Mouse (Mus musculus) MEL (cell line): ENCODE measurements around the gene Sbp. TPM values are rescaled to one million over a fixed set of nuclear protein-coding genes. Genes with fewer than 3 reads are reported as not detected.

Experiments
- DNase-seq: peaks from one replicate; pipeline ENCODE4 v3.0.0; 2011; ENCODE audit warnings: low read depth, low spot score
- H3K27ac ChIP-seq: 2 replicates; pipeline ENCODE4 v1.5.1; 2012; ENCODE audit warnings: low read depth, mild to moderate bottlenecking, control low read depth, low read length, moderate library complexity; ENCODE audit not compliant: control insufficient read depth
- H3K27me3 ChIP-seq, 2 experiments: fragments of 150-350 bp in 1 of 2; sonication (generic) in 1 of 2; 2 replicates each; pipeline ENCODE4 v1.6.1; 2012; ENCODE audit warnings: low read length in 2 of 2, mild to moderate bottlenecking in 2 of 2, improper control_type of control experiment in 1 of 2, moderate library complexity in 1 of 2; ENCODE audit not compliant: insufficient read depth in 2 of 2, control insufficient read depth in 1 of 2
- H3K36me3 ChIP-seq, 2 experiments: 2 replicates each; pipeline ENCODE4 v1.6.1; 2012 to 2014; ENCODE audit warnings: low read length in 2 of 2, improper control_type of control experiment in 1 of 2, inconsistent platforms in 1 of 2, mild to moderate bottlenecking in 1 of 2; ENCODE audit not compliant: insufficient read depth in 2 of 2, control insufficient read depth in 1 of 2
- H3K4me1 ChIP-seq, 2 experiments: fragments of 150-350 bp in 1 of 2; sonication (generic) in 1 of 2; 2 replicates each; pipeline ENCODE4 v1.6.1; 2012; ENCODE audit warnings: low read length in 2 of 2, improper control_type of control experiment in 1 of 2, mild to moderate bottlenecking in 1 of 2; ENCODE audit not compliant: insufficient read depth in 2 of 2, control insufficient read depth in 1 of 2
- H3K4me3 ChIP-seq, 2 experiments: fragments of 150-350 bp in 1 of 2; sonication (generic) in 1 of 2; 2 replicates each; pipeline ENCODE4 v1.5.1; 2012; ENCODE audit warnings: low read depth in 2 of 2, low read length in 2 of 2, mild to moderate bottlenecking in 2 of 2, moderate library complexity in 2 of 2, control low read depth in 1 of 2, improper control_type of control experiment in 1 of 2; ENCODE audit not compliant: control insufficient read depth in 1 of 2, insufficient read depth in 1 of 2
- H3K79me2 ChIP-seq: 2 replicates; pipeline ENCODE4 v1.6.1; 2012; ENCODE audit warnings: mild to moderate bottlenecking, low read length, moderate library complexity; ENCODE audit not compliant: control insufficient read depth, poor library complexity, insufficient read depth
- H3K9ac ChIP-seq: 2 replicates; pipeline ENCODE4 v1.6.1; 2012; ENCODE audit warnings: low read depth, mild to moderate bottlenecking, control low read depth, low read length, moderate library complexity; ENCODE audit not compliant: control insufficient read depth, poor library complexity, severe bottlenecking
- H3K9me3 ChIP-seq: fragments of 150-350 bp; sonication (generic); replicated peaks from 2 replicates; pipeline ENCODE4 v1.6.1; 2012; ENCODE audit warnings: mild to moderate bottlenecking, low read length, improper control_type of control experiment, moderate library complexity; ENCODE audit not compliant: insufficient read depth
- BHLHE40 ChIP-seq: IDR thresholded peaks from 2 replicates; pipeline ENCODE4 v1.6.1; 2012; ENCODE audit warnings: low read depth, mild to moderate bottlenecking, inconsistent platforms, low read length, improper control_type of control experiment, borderline replicate concordance
- CHD1 ChIP-seq: IDR thresholded peaks from 2 replicates; pipeline ENCODE4 v1.6.1; 2012; ENCODE audit warnings: low read depth, mild to moderate bottlenecking, inconsistent platforms, low read length, improper control_type of control experiment
- CTCF ChIP-seq, 3 experiments: IDR thresholded peaks in 2 of 3; conservative IDR thresholded peaks in 1 of 3; 2 replicates each; pipeline ENCODE4 v1.5.1; 2011 to 2012; ENCODE audit warnings: low read length in 3 of 3, low read depth in 2 of 3, mild to moderate bottlenecking in 2 of 3, improper control_type of control experiment in 1 of 3, inconsistent platforms in 1 of 3, mixed read lengths in 1 of 3, moderate library complexity in 1 of 3; ENCODE audit not compliant: control insufficient read depth in 1 of 3, insufficient read depth in 1 of 3, poor library complexity in 1 of 3, severe bottlenecking in 1 of 3
- E2F4 ChIP-seq: IDR thresholded peaks from 2 replicates; pipeline ENCODE4 v1.6.1; 2011; ENCODE audit warnings: low read depth, low read length, improper control_type of control experiment, borderline replicate concordance
- ETS1 ChIP-seq: IDR thresholded peaks from 2 replicates; pipeline ENCODE4 v1.6.1; 2012; ENCODE audit warnings: low read depth, mild to moderate bottlenecking, inconsistent platforms, low read length, improper control_type of control experiment, moderate library complexity
- HCFC1 ChIP-seq: IDR thresholded peaks from 2 replicates; pipeline ENCODE4 v1.6.1; 2012; ENCODE audit warnings: low read depth, mild to moderate bottlenecking, inconsistent platforms, low read length, improper control_type of control experiment, moderate library complexity
- JUND ChIP-seq: IDR thresholded peaks from 2 replicates; pipeline ENCODE4 v1.6.1; 2011; ENCODE audit warnings: low read depth, mild to moderate bottlenecking, improper control_type of control experiment, low read length
- KAT2A ChIP-seq: conservative IDR thresholded peaks from 2 replicates; pipeline ENCODE4 v1.6.1; 2012; ENCODE audit warnings: low read depth, low read length, improper control_type of control experiment, inconsistent platforms
- MAZ ChIP-seq: IDR thresholded peaks from 2 replicates; pipeline ENCODE4 v1.6.1; 2012; ENCODE audit warnings: low read depth, mild to moderate bottlenecking, inconsistent platforms, low read length, improper control_type of control experiment
- MEF2A ChIP-seq: IDR thresholded peaks from 2 replicates; pipeline ENCODE4 v1.6.1; 2014; ENCODE audit warnings: low read depth, mild to moderate bottlenecking, inconsistent platforms, low read length, improper control_type of control experiment; ENCODE audit not compliant: poor library complexity, insufficient replicate concordance, severe bottlenecking; ENCODE audit errors: extremely low read depth
- MYB ChIP-seq: IDR thresholded peaks from 2 replicates; pipeline ENCODE4 v1.6.1; 2011; ENCODE audit warnings: mild to moderate bottlenecking, low read depth, low read length, improper control_type of control experiment
- NELFE ChIP-seq: IDR thresholded peaks from 2 replicates; pipeline ENCODE4 v1.6.1; 2011; ENCODE audit warnings: low read depth, low read length, improper control_type of control experiment
- POLR2A ChIP-seq, 2 experiments: IDR thresholded peaks; 2 replicates each; pipeline ENCODE4 v1.6.1; 2011 to 2012; ENCODE audit warnings: low read length in 2 of 2, mild to moderate bottlenecking in 2 of 2, control low read depth in 1 of 2, improper control_type of control experiment in 1 of 2, low read depth in 1 of 2, moderate library complexity in 1 of 2; ENCODE audit not compliant: control insufficient read depth in 1 of 2, insufficient read depth in 1 of 2, poor library complexity in 1 of 2
- POLR2AphosphoS2 ChIP-seq: IDR thresholded peaks from 2 replicates; pipeline ENCODE4 v1.6.1; 2011; ENCODE audit warnings: low read length, improper control_type of control experiment
- RAD21 ChIP-seq: IDR thresholded peaks from 2 replicates; pipeline ENCODE4 v1.6.1; 2011; ENCODE audit warnings: mild to moderate bottlenecking, low read depth, low read length, improper control_type of control experiment
- RCOR1 ChIP-seq: IDR thresholded peaks from 2 replicates; pipeline ENCODE4 v1.6.1; 2012; ENCODE audit warnings: low read depth, mild to moderate bottlenecking, inconsistent platforms, low read length, improper control_type of control experiment
- SMC3 ChIP-seq: IDR thresholded peaks from 2 replicates; pipeline ENCODE4 v1.6.1; 2011; ENCODE audit warnings: low read depth, low read length, improper control_type of control experiment
- UBTF ChIP-seq: IDR thresholded peaks from 2 replicates; pipeline ENCODE4 v1.6.1; 2012; ENCODE audit warnings: low read depth, mild to moderate bottlenecking, inconsistent platforms, low read length, improper control_type of control experiment, moderate library complexity, borderline replicate concordance; ENCODE audit not compliant: insufficient read depth
- ZKSCAN1 ChIP-seq: IDR thresholded peaks from 2 replicates; pipeline ENCODE4 v1.6.1; 2012; ENCODE audit warnings: low read depth, mild to moderate bottlenecking, inconsistent platforms, low read length, improper control_type of control experiment, moderate library complexity
- ZMIZ1 ChIP-seq: IDR thresholded peaks from 2 replicates; pipeline ENCODE4 v1.6.1; 2012; ENCODE audit warnings: low read depth, mild to moderate bottlenecking, inconsistent platforms, low read length, improper control_type of control experiment, moderate library complexity
- polyA plus RNA-seq, 2 experiments: library from polyadenylated mRNA; stranded (reverse) in 1 of 2; unstranded in 1 of 2; fragments of >175 nt in 1 of 2; fragments of >200 nt in 1 of 2; gene quantifications; 2 replicates each; pipeline versions ENCODE4 v1.2.1 to v1.2.4; 2012; ENCODE audit warnings: low replicate concordance in 2 of 2, low read depth in 1 of 2; ENCODE audit not compliant: insufficient read length in 2 of 2, insufficient read depth in 1 of 2, missing spikeins in 1 of 2
- total RNA-seq: library from RNA; depleted of rRNA; stranded (reverse); fragments of 300-350 nt; gene quantifications from 2 replicates; pipeline ENCODE4 v1.2.3, GENCODE M21; 2012; rRNA removed

The Sbp gene
- total and polyA plus RNA-seq, 3 experiments: not detected

GRCm38 (mm10) chr17:23993559-23994428 is 52.3 kb downstream of the Sbp start (continued):
- TF ChIP-seq ZKSCAN1 (no peak), CTCF (IDR thresholded peaks at IDR 0.05 in 2 of 3, conservative IDR thresholded peaks at IDR 0.05 in 1 of 3; ENCODE audit: control insufficient read depth in 1 of 3, insufficient read depth in 1 of 3, low read depth in 2 of 3, low read length in 3 of 3, poor library complexity in 1 of 3, severe bottlenecking in 1 of 3) (peak; percentile 47 to 90 (median 86)), MAZ (peak; percentile 68; the same call in 1 of the 2 replicates), SMC3 (peak; percentile 51)

- Histone ChIP-seq H3K9ac (no peak overlapping the region), H3K27me3 (peaks cover 0 to 5% of the 10 kb centered on the region in 2 experiments; a peak in 2 of 4 replicates), H3K27ac (no peak overlapping the region), H3K4me3 (no peak overlapping the region), H3K36me3 (no peaks in the 10 kb centered on the region), H3K9me3 (no peaks in the 10 kb centered on the region), H3K4me1 (peaks cover 0 to 4% of the 10 kb centered on the region in 2 experiments; a peak in 1 of 4 replicates), H3K79me2 (no peaks in the 10 kb centered on the region)
- no peak for TF ChIP-seq BHLHE40
- no peak for TF ChIP-seq JUND
- TF ChIP-seq MEF2A: no peak
- no peak for TF ChIP-seq CHD1
- TF ChIP-seq ETS1: no peak
- TF ChIP-seq KAT2A: no peak
- no peak for TF ChIP-seq CTCF (IDR thresholded peaks at IDR 0.05 in 2 of 3, conservative IDR thresholded peaks at IDR 0.05 in 1 of 3; ENCODE audit: control insufficient read depth in 1 of 3, insufficient read depth in 1 of 3, low read depth in 2 of 3, low read length in 3 of 3, poor library complexity in 1 of 3, severe bottlenecking in 1 of 3)
- no peak for TF ChIP-seq MYB
- TF ChIP-seq HCFC1: no peak
- no peak for TF ChIP-seq UBTF
- no peak for TF ChIP-seq NELFE
- TF ChIP-seq POLR2AphosphoS2: no peak
- no peak for TF ChIP-seq RAD21
- TF ChIP-seq RCOR1: no peak
- TF ChIP-seq ZMIZ1: no peak
- no peak for TF ChIP-seq E2F4
- no peak for TF ChIP-seq POLR2A (IDR thresholded peaks at IDR 0.05; ENCODE audit: control insufficient read depth in 1 of 2, insufficient read depth in 1 of 2, low read depth in 1 of 2, low read length in 2 of 2, poor library complexity in 1 of 2)
- DNase-seq: no peak
Measured at GRCm38 (mm10) chr17:23994667-23995066, 53.2 kb downstream of the Sbp start.

Other genes starting within 250 kb of the Sbp start
- gene 1520401A03Rik, start 218.9 kb upstream of the Sbp start, total RNA-seq: not detected in 2 replicates
- not detected for gene 1520401A03Rik, start 218.9 kb upstream of the Sbp start, polyA plus RNA-seq
- 15.8 and 16.6 TPM in 2 replicates for gene Pkmyt1, start 215.3 kb upstream of the Sbp start, total RNA-seq
- 10 to 100 TPM in 1 of 2 experiments, not detected in 1; 49.8 TPM for gene Pkmyt1, start 215.3 kb upstream of the Sbp start, polyA plus RNA-seq
- 5.2 and 6.5 TPM in 2 replicates for gene Paqr4, start 200.8 kb upstream of the Sbp start, total RNA-seq
- 10 to 100 TPM in 1 of 2 experiments, not detected in 1; 10.7 TPM for gene Paqr4, start 200.8 kb upstream of the Sbp start, polyA plus RNA-seq
- gene Kremen2, start 195.8 kb upstream of the Sbp start, total RNA-seq: 0.10 TPM in 1 of 2 replicates, not detected in the other
- under 1 TPM in 1 of 2 experiments, not detected in 1; 0.11 TPM for gene Kremen2, start 195.8 kb upstream of the Sbp start, polyA plus RNA-seq
- gene Flywch1, start 170.1 kb upstream of the Sbp start, total RNA-seq: 14.8 and 15.3 TPM in 2 replicates
- 10 to 100 TPM in 1 of 2 experiments, not detected in 1; 29.7 TPM for gene Flywch1, start 170.1 kb upstream of the Sbp start, polyA plus RNA-seq
- gene Flywch2, start 155.6 kb upstream of the Sbp start, total RNA-seq: 0.62 and 0.69 TPM in 2 replicates
- 1 to 10 TPM in 1 of 2 experiments, not detected in 1; 6.2 TPM for gene Flywch2, start 155.6 kb upstream of the Sbp start, polyA plus RNA-seq
- 56.2 and 68.9 TPM in 2 replicates for gene Srrm2, start 151.1 kb upstream of the Sbp start, total RNA-seq
- 100 to 1,000 TPM; 505 to 988 TPM for gene Srrm2, start 151.1 kb upstream of the Sbp start, polyA plus RNA-seq
- gene Elob, start 112.5 kb upstream of the Sbp start, total RNA-seq: 453 and 486 TPM in 2 replicates
- 100 to 1,000 TPM in 1 of 2 experiments, not detected in 1; 609 TPM for gene Elob, start 112.5 kb upstream of the Sbp start, polyA plus RNA-seq
- 0.08 and 0.42 TPM in 2 replicates for gene Prss33, start 105.6 kb upstream of the Sbp start, total RNA-seq
- gene Prss33, start 105.6 kb upstream of the Sbp start, polyA plus RNA-seq: 1 to 10 TPM in 1 of 2 experiments, not detected in 1; 1.0 TPM
- gene Prss32, start 97.8 kb upstream of the Sbp start, total RNA-seq: not detected in 2 replicates
- under 1 TPM in 1 of 2 experiments, not detected in 1; 0.71 TPM for gene Prss32, start 97.8 kb upstream of the Sbp start, polyA plus RNA-seq
- 2.6 and 3.4 TPM in 2 replicates for gene Prss41, start 97.5 kb upstream of the Sbp start, total RNA-seq
- gene Prss41, start 97.5 kb upstream of the Sbp start, polyA plus RNA-seq: 10 to 100 TPM in 1 of 2 experiments, not detected in 1; 12.8 TPM
- gene Prss21, start 73.6 kb upstream of the Sbp start, total RNA-seq: not detected in 2 replicates
- gene Prss21, start 73.6 kb upstream of the Sbp start, polyA plus RNA-seq: not detected
- gene Dcpp1, start 60.8 kb upstream of the Sbp start, total RNA-seq: not detected in 2 replicates
- gene Dcpp1, start 60.8 kb upstream of the Sbp start, polyA plus RNA-seq: not detected
- not detected in 2 replicates for gene Dcpp2, start 60.8 kb upstream of the Sbp start, total RNA-seq
- not detected for gene Dcpp2, start 60.8 kb upstream of the Sbp start, polyA plus RNA-seq
- gene Dcpp3, start 24.2 kb upstream of the Sbp start, total RNA-seq: not detected in 2 replicates
- gene Dcpp3, start 24.2 kb upstream of the Sbp start, polyA plus RNA-seq: not detected
- not detected in 2 replicates for gene Sbpl, start 13.6 kb downstream of the Sbp start, total RNA-seq
- not detected for gene Sbpl, start 13.6 kb downstream of the Sbp start, polyA plus RNA-seq
- not detected in 2 replicates for gene Prss30, start 38.9 kb downstream of the Sbp start, total RNA-seq
- not detected for gene Prss30, start 38.9 kb downstream of the Sbp start, polyA plus RNA-seq
- gene Prss22, start 56.4 kb downstream of the Sbp start, total RNA-seq: not detected in 2 replicates
- not detected for gene Prss22, start 56.4 kb downstream of the Sbp start, polyA plus RNA-seq
- gene Prss27, start 96.5 kb downstream of the Sbp start, total RNA-seq: not detected in 2 replicates
- gene Prss27, start 96.5 kb downstream of the Sbp start, polyA plus RNA-seq: not detected
- gene Kctd5, start 131.8 kb downstream of the Sbp start, total RNA-seq: 19.3 and 20.2 TPM in 2 replicates
- gene Kctd5, start 131.8 kb downstream of the Sbp start, polyA plus RNA-seq: 10 to 100 TPM in 1 of 2 experiments, not detected in 1; 33.2 TPM
- gene Pdpk1, start 209.3 kb downstream of the Sbp start, total RNA-seq: 19.0 and 19.3 TPM in 2 replicates
- 10 to 100 TPM; 18.3 to 26.9 TPM for gene Pdpk1, start 209.3 kb downstream of the Sbp start, polyA plus RNA-seq
- 11.4 and 15.9 TPM in 2 replicates for gene Amdhd2, start 222.1 kb downstream of the Sbp start, total RNA-seq
- 10 to 100 TPM in 1 of 2 experiments, not detected in 1; 36.1 TPM for gene Amdhd2, start 222.1 kb downstream of the Sbp start, polyA plus RNA-seq
- gene Atp6v0c, start 228.0 kb downstream of the Sbp start, total RNA-seq: 58.4 and 59.3 TPM in 2 replicates
- gene Atp6v0c, start 228.0 kb downstream of the Sbp start, polyA plus RNA-seq: 100 to 1,000 TPM; 125 to 515 TPM